Mouse (Mus musculus): ENCODE results near the gene Son. TPM values are rescaled to one million over a fixed set of nuclear protein-coding genes. Genes with fewer than 3 reads are reported as not detected.

Son gene
- polyA plus RNA-seq, 2 experiments: 42.9 to 64.2 TPM

GRCm38 (mm10) chr16:91658471-91658870 lies 11.2 kb downstream of the Son start:
- Histone ChIP-seq H3K4me3 (ENCODE audit: insufficient read depth in 1 of 2, low read depth in 2 of 2, low read length in 2 of 2) (no peak overlapping the region), H3K4me2 (ENCODE audit: low read depth) (no peak overlapping the region), H3K9me3 (ENCODE audit: control insufficient read depth, low read length) (no peaks in the 10 kb centered on the region; the same call in 1 of the 2 replicates), H3K27me3 (ENCODE audit: control insufficient read depth, insufficient read depth, low read length) (no peaks in the 10 kb centered on the region), H3K9ac (replicated peaks) (no peak overlapping the region), H3K27ac (no peak overlapping the region), H3K4me1 (replicated peaks; ENCODE audit: control insufficient read depth in 2 of 2, insufficient read depth in 2 of 2, low read length in 1 of 2) (no peaks in the 10 kb centered on the region), H3K36me3 (replicated peaks; ENCODE audit: control insufficient read depth, insufficient read depth, low read depth) (peaks cover 94% of the 10 kb centered on the region)
- 88% methylated on average over 5 of the region's 5 CpGs for WGBS (ENCODE audit: insufficient replicate concordance)
- TF ChIP-seq CTCF (IDR thresholded peaks at IDR 0.05; ENCODE audit: low read depth) (no peak), EP300 (IDR thresholded peaks at IDR 0.05; ENCODE audit: low read depth) (no peak)
- DNase-seq (ENCODE audit: low read depth in 3 of 3, low spot score in 3 of 3) (no peak), ATAC-seq (ENCODE audit: insufficient read depth) (no peak)

DNA sequence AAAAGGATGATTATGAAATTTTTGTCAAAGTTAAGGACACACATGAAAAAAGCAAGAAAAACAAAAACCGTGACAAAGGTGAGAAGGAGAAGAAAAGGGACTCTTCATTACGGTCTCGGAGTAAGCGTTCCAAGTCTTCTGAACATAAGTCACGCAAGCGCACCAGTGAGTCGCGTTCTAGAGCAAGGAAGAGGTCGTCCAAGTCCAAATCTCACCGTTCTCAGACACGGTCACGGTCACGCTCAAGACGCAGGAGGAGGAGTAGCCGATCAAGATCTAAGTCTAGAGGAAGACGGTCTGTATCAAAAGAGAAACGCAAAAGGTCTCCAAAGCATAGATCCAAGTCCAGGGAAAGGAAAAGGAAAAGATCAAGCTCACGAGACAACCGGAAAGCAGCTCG lies 12.5 kb downstream of the Son start:
- WGBS (ENCODE audit: insufficient replicate concordance): 96% methylated on average over 20 of the region's 20 CpGs
- no peak for ATAC-seq (ENCODE audit: insufficient read depth)
- H3K36me3 ChIP-seq (replicated peaks; ENCODE audit: control insufficient read depth, insufficient read depth, low read depth): peaks cover 95% of the 10 kb centered on the region
- DNase-seq (ENCODE audit: low read depth in 3 of 3, low spot score in 3 of 3): no peak
- no peak overlapping the region for H3K9ac ChIP-seq (replicated peaks)
- no peak overlapping the region for H3K4me3 ChIP-seq (ENCODE audit: insufficient read depth in 1 of 2, low read depth in 2 of 2, low read length in 2 of 2)
- H3K4me1 ChIP-seq (replicated peaks; ENCODE audit: control insufficient read depth in 2 of 2, insufficient read depth in 2 of 2, low read length in 1 of 2): no peaks in the 10 kb centered on the region
- H3K4me2 ChIP-seq (ENCODE audit: low read depth): no peak overlapping the region
- no peaks in the 10 kb centered on the region for H3K27me3 ChIP-seq (ENCODE audit: control insufficient read depth, insufficient read depth, low read length)
- H3K9me3 ChIP-seq (ENCODE audit: control insufficient read depth, low read length): no peaks in the 10 kb centered on the region; the same call in 1 of the 2 replicates
- no peak for TF ChIP-seq EP300 (IDR thresholded peaks at IDR 0.05; ENCODE audit: low read depth)
- no peak for TF ChIP-seq CTCF (IDR thresholded peaks at IDR 0.05; ENCODE audit: low read depth)
- H3K27ac ChIP-seq: no peak overlapping the region

DNA sequence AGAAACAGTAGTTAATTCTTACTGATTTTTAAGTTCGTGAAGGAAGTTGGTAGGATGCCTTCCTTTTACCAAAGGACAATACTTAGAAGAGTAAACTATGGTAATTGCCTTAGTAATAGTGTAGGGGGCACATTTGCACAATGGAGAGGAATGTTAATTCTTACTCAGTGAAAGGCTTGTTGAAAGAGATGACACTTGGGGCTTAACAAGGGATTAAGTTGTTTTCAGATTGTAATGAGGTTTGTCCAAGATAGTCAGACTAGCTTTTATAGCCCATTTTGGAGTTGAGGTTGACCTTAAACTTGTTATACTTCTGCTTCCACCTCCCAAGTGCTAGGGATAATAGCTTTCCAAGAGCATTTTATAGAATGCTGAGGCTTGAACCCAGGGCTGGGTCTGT lies 14.1 kb downstream of the Son start:
- Histone ChIP-seq H3K27ac (no peak overlapping the region), H3K4me1 (replicated peaks; ENCODE audit: control insufficient read depth in 2 of 2, insufficient read depth in 2 of 2, low read length in 1 of 2) (no peaks in the 10 kb centered on the region), H3K27me3 (ENCODE audit: control insufficient read depth, insufficient read depth, low read length) (no peaks in the 10 kb centered on the region), H3K9me3 (ENCODE audit: control insufficient read depth, low read length) (no peaks in the 10 kb centered on the region; the same call in 1 of the 2 replicates), H3K9ac (replicated peaks) (no peak overlapping the region), H3K36me3 (replicated peaks; ENCODE audit: control insufficient read depth, insufficient read depth, low read depth) (peaks cover 95% of the 10 kb centered on the region), H3K4me3 (ENCODE audit: insufficient read depth in 1 of 2, low read depth in 2 of 2, low read length in 2 of 2) (no peak overlapping the region), H3K4me2 (ENCODE audit: low read depth) (no peak overlapping the region)
- WGBS (ENCODE audit: insufficient replicate concordance): 89% methylated on average over 1 of the region's 1 CpGs
- TF ChIP-seq EP300 (IDR thresholded peaks at IDR 0.05; ENCODE audit: low read depth) (no peak), CTCF (IDR thresholded peaks at IDR 0.05; ENCODE audit: low read depth) (no peak)
- ATAC-seq (ENCODE audit: insufficient read depth) (no peak), DNase-seq (ENCODE audit: low read depth in 3 of 3, low spot score in 3 of 3) (no peak)

- peaks cover 95% of the 10 kb centered on the region for H3K36me3 ChIP-seq (replicated peaks; ENCODE audit: control insufficient read depth, insufficient read depth, low read depth)
- TF ChIP-seq CTCF (IDR thresholded peaks at IDR 0.05; ENCODE audit: low read depth) (no peak), EP300 (IDR thresholded peaks at IDR 0.05; ENCODE audit: low read depth) (no peak)
- ATAC-seq (ENCODE audit: insufficient read depth): no peak
Observed at GRCm38 (mm10) chr16:91662336-91662735, 15.0 kb downstream of the Son start.

GRCm38 (mm10) chr16:91663795-91664194 lies 16.5 kb downstream of the Son start:
- WGBS (ENCODE audit: insufficient replicate concordance): 94% methylated on average over 3 of the region's 3 CpGs
- TF ChIP-seq EP300 (IDR thresholded peaks at IDR 0.05; ENCODE audit: low read depth): no peak
- no peak for TF ChIP-seq CTCF (IDR thresholded peaks at IDR 0.05; ENCODE audit: low read depth)
- ATAC-seq (ENCODE audit: insufficient read depth) (no peak), DNase-seq (ENCODE audit: low read depth in 3 of 3, low spot score in 3 of 3) (no peak)
- Histone ChIP-seq H3K4me3 (ENCODE audit: insufficient read depth in 1 of 2, low read depth in 2 of 2, low read length in 2 of 2) (no peak overlapping the region), H3K27me3 (ENCODE audit: control insufficient read depth, insufficient read depth, low read length) (no peaks in the 10 kb centered on the region), H3K36me3 (replicated peaks; ENCODE audit: control insufficient read depth, insufficient read depth, low read depth) (peaks cover 90% of the 10 kb centered on the region), H3K9me3 (ENCODE audit: control insufficient read depth, low read length) (no peaks in the 10 kb centered on the region; the same call in 1 of the 2 replicates), H3K4me1 (replicated peaks; ENCODE audit: control insufficient read depth in 2 of 2, insufficient read depth in 2 of 2, low read length in 1 of 2) (no peaks in the 10 kb centered on the region), H3K4me2 (ENCODE audit: low read depth) (no peak overlapping the region), H3K9ac (replicated peaks) (no peak overlapping the region), H3K27ac (no peak overlapping the region)

More at GRCm38 (mm10) chr16:91662336-91662735, 15.0 kb downstream of the Son start:
- Histone ChIP-seq H3K27me3 (ENCODE audit: control insufficient read depth, insufficient read depth, low read length) (no peaks in the 10 kb centered on the region), H3K4me3 (ENCODE audit: insufficient read depth in 1 of 2, low read depth in 2 of 2, low read length in 2 of 2) (no peak overlapping the region), H3K4me1 (replicated peaks; ENCODE audit: control insufficient read depth in 2 of 2, insufficient read depth in 2 of 2, low read length in 1 of 2) (no peaks in the 10 kb centered on the region), H3K4me2 (ENCODE audit: low read depth) (no peak overlapping the region), H3K9ac (replicated peaks) (no peak overlapping the region), H3K9me3 (ENCODE audit: control insufficient read depth, low read length) (no peaks in the 10 kb centered on the region; the same call in 1 of the 2 replicates), H3K27ac (no peak overlapping the region)
- no peak for DNase-seq (ENCODE audit: low read depth in 3 of 3, low spot score in 3 of 3)
- WGBS (ENCODE audit: insufficient replicate concordance): 93% methylated on average over 16 of the region's 16 CpGs

Data from liver, embryonic 14.5 days (tissue).